ENCODE assay signal across 19 mouse cellular contexts in genomic region chr3:116100850-116101249, GRCm38 (mm10). TPM values are rescaled to one million over a fixed set of nuclear protein-coding genes. Genes with fewer than 3 reads are reported as not detected.
"Had no signal": no experiment of that assay in that cellular context is flagged by ENCODE, and none has a peak within 500 bp of the region (broad histone marks: within the 10 kb centered on the region; RNA-seq: fewer than 3 reads in every experiment).

No protein-coding gene starts in this region.

- H3K27ac ChIP-seq: kidney, postnatal 0 days; layer of hippocampus, adult 2 months; limb, embryonic 12.5 days; limb, embryonic 15.5 days; liver, embryonic 14.5 days; midbrain, embryonic 13.5 days; neural tube, embryonic 13.5 days had no signal

- DNase-seq: kidney, postnatal 25 days; left cerebral cortex, postnatal 4 days; liver, postnatal 0 days; lung, postnatal 14 days; lung, postnatal 4 days; thymus, adult 2 months; thymus, postnatal 14 days; thymus, postnatal 4 days had no signal

- H3K9ac ChIP-seq: limb, embryonic 12.5 days; limb, embryonic 15.5 days; liver, embryonic 14.5 days; liver, postnatal 0 days; midbrain, embryonic 13.5 days; neural tube, embryonic 13.5 days had no signal

- H3K9me3 ChIP-seq: limb, embryonic 12.5 days; limb, embryonic 15.5 days; midbrain, embryonic 13.5 days; neural tube, embryonic 13.5 days had no signal

- H3K27me3 ChIP-seq: limb, embryonic 12.5 days; limb, embryonic 15.5 days; midbrain, embryonic 13.5 days; neural tube, embryonic 13.5 days had no signal

- H3K4me3 ChIP-seq: layer of hippocampus, adult 2 months; limb, embryonic 12.5 days; limb, embryonic 15.5 days; midbrain, embryonic 13.5 days; myocyte; neural tube, embryonic 13.5 days had no signal

- ATAC-seq: liver, postnatal 0 days; midbrain, embryonic 13.5 days; midbrain, embryonic 16.5 days had no signal

- H3K4me2 ChIP-seq: limb, embryonic 12.5 days; limb, embryonic 15.5 days; liver, embryonic 11.5 days; midbrain, embryonic 13.5 days; neural tube, embryonic 13.5 days had no signal

- H3K36me3 ChIP-seq: limb, embryonic 12.5 days; limb, embryonic 15.5 days; midbrain, embryonic 13.5 days; neural tube, embryonic 13.5 days had no signal

RNA-seq across cellular contexts. Expression of gene Vcam1, which starts 28.6 kb away (rescaled TPM):
- total RNA-seq: monocyte, adult 5-6 weeks had no signal
